Mouse (Mus musculus): ENCODE data around the gene Procr. TPM values are rescaled to one million over a fixed set of nuclear protein-coding genes. Genes with fewer than 3 reads are reported as not detected.
A peak's percentile ranks its signal among the peaks of the same experiment; 100 is the strongest.

Procr gene
- total RNA-seq, 2 experiments from 2014 or later, result 27.0 to 72.3 TPM

- DNase-seq, result peak; percentile 41 to 45
Measured at GRCm38 (mm10) chr2:155802761-155803160, 51.8 kb downstream of the Procr start.

GRCm38 (mm10) chr2:155804053-155804452 lies 53.1 kb downstream of the Procr start:
- DNase-seq, result no peak

Other genes with a start within 250 kb of the Procr start
- gene Acss2, start 233.2 kb upstream of the Procr start, total RNA-seq (2021), result 100 to 1,000 TPM in 1 of 2 experiments, 10 to 100 TPM in 1; 80.9 to 128 TPM
- gene Ggt7, start 232.9 kb upstream of the Procr start, total RNA-seq (2021), result 1 to 10 TPM; 2.3 to 5.1 TPM
- 10 to 100 TPM; 54.2 to 74.3 TPM for gene Gss, start 158.3 kb upstream of the Procr start, total RNA-seq (2021)
- under 1 TPM; 0.03 to 0.07 TPM for gene Myh7b, start 139.9 kb upstream of the Procr start, total RNA-seq (2021)
- gene Trpc4ap, start 58.7 kb upstream of the Procr start, total RNA-seq (2021), result 100 to 1,000 TPM; 130 to 146 TPM
- gene Edem2, start 21.6 kb upstream of the Procr start, total RNA-seq (2021), result 10 to 100 TPM; 42.3 to 46.9 TPM
- not detected for gene Gm17581, start 15.3 kb upstream of the Procr start, total RNA-seq (2021)
- gene Mmp24, start 24.2 kb downstream of the Procr start, total RNA-seq (2021), result 1 to 10 TPM; 1.4 to 1.7 TPM
- 100 to 1,000 TPM; 185 to 198 TPM for gene BC029722, start 68.3 kb downstream of the Procr start, total RNA-seq (2021)
- 100 to 1,000 TPM; 158 to 163 TPM for gene Eif6, start 75.8 kb downstream of the Procr start, total RNA-seq (2021)
- not detected for gene Fam83c, start 83.7 kb downstream of the Procr start, total RNA-seq (2021)
- 100 to 1,000 TPM; 103 to 126 TPM for gene Uqcc1, start 179.2 kb downstream of the Procr start, total RNA-seq (2021)
- not detected for gene Gm15557, start 189.6 kb downstream of the Procr start, total RNA-seq (2021)
- under 1 TPM; 0.56 to 0.89 TPM for gene Gdf5, start 194.2 kb downstream of the Procr start, total RNA-seq (2021)
- gene Cep250, start 205.3 kb downstream of the Procr start, total RNA-seq (2021), result 10 to 100 TPM; 11.5 to 11.9 TPM